Mouse (Mus musculus): ENCODE results near the gene Cacna2d3.

Cacna2d3 gene

GRCm38 (mm10) chr14:29017883-29018282 is 703.8 kb downstream of the Cacna2d3 start, which contains the start of gene Lrtm1:
Gene Lrtm1 (plus strand): TSS chr14:29018208.
- DNase-seq (ENCODE audit: low read depth in 1 of 2, low spot score in 2 of 2), result no peak

- DNase-seq (ENCODE audit: low read depth in 1 of 2, low spot score in 2 of 2), result no peak
Measured at GRCm38 (mm10) chr14:29015896-29016295, 705.8 kb downstream of the Cacna2d3 start.

GRCm38 (mm10) chr14:29014680-29015079 is 707.0 kb downstream of the Cacna2d3 start:
- no peak for DNase-seq (ENCODE audit: low read depth in 1 of 2, low spot score in 2 of 2)

- DNase-seq (ENCODE audit: low read depth in 1 of 2, low spot score in 2 of 2), result no peak
Measured at GRCm38 (mm10) chr14:29013161-29013560, 708.5 kb downstream of the Cacna2d3 start.

- DNase-seq (ENCODE audit: low read depth in 1 of 2, low spot score in 2 of 2), result no peak
Measured at GRCm38 (mm10) chr14:29009644-29010043, 712.0 kb downstream of the Cacna2d3 start.

GRCm38 (mm10) chr14:29005228-29005840 is 716.3 kb downstream of the Cacna2d3 start:
- no peak for DNase-seq (ENCODE audit: low read depth in 1 of 2, low spot score in 2 of 2)

- DNase-seq (ENCODE audit: low read depth in 1 of 2, low spot score in 2 of 2), result no peak
Measured at GRCm38 (mm10) chr14:28996569-28996968, 725.1 kb downstream of the Cacna2d3 start.

- no peak for DNase-seq (ENCODE audit: low read depth in 1 of 2, low spot score in 2 of 2)
Measured at GRCm38 (mm10) chr14:28988211-28988900, 733.3 kb downstream of the Cacna2d3 start.

- no peak for DNase-seq (ENCODE audit: low read depth in 1 of 2, low spot score in 2 of 2)
Measured at GRCm38 (mm10) chr14:28984276-28984675, 737.4 kb downstream of the Cacna2d3 start.

GRCm38 (mm10) chr14:28980482-28980881 is 741.2 kb downstream of the Cacna2d3 start:
- no peak for DNase-seq (ENCODE audit: low read depth in 1 of 2, low spot score in 2 of 2)

GRCm38 (mm10) chr14:28979230-28979629 is 742.4 kb downstream of the Cacna2d3 start:
- DNase-seq (ENCODE audit: low read depth in 1 of 2, low spot score in 2 of 2), result no peak

- DNase-seq (ENCODE audit: low read depth in 1 of 2, low spot score in 2 of 2), result no peak
Measured at GRCm38 (mm10) chr14:28972620-28973019, 749.0 kb downstream of the Cacna2d3 start.

- DNase-seq (ENCODE audit: low read depth in 1 of 2, low spot score in 2 of 2), result no peak
Measured at GRCm38 (mm10) chr14:28969247-28969646, 752.4 kb downstream of the Cacna2d3 start.

GRCm38 (mm10) chr14:28966881-28967280 is 754.8 kb downstream of the Cacna2d3 start:
- DNase-seq (ENCODE audit: low read depth in 1 of 2, low spot score in 2 of 2), result no peak

GRCm38 (mm10) chr14:28961379-28961778 is 760.3 kb downstream of the Cacna2d3 start:
- no peak for DNase-seq (ENCODE audit: low read depth in 1 of 2, low spot score in 2 of 2)

GRCm38 (mm10) chr14:28959042-28959441 is 762.6 kb downstream of the Cacna2d3 start:
- no peak for DNase-seq (ENCODE audit: low read depth in 1 of 2, low spot score in 2 of 2)

- DNase-seq (ENCODE audit: low read depth in 1 of 2, low spot score in 2 of 2), result no peak
Measured at GRCm38 (mm10) chr14:28958131-28959015, 763.3 kb downstream of the Cacna2d3 start.

- no peak for DNase-seq (ENCODE audit: low read depth in 1 of 2, low spot score in 2 of 2)
Measured at GRCm38 (mm10) chr14:28955181-28955580, 766.5 kb downstream of the Cacna2d3 start.

- no peak for DNase-seq (ENCODE audit: low read depth in 1 of 2, low spot score in 2 of 2)
Measured at GRCm38 (mm10) chr14:28954588-28954987, 767.1 kb downstream of the Cacna2d3 start.

GRCm38 (mm10) chr14:28954086-28954485 is 767.6 kb downstream of the Cacna2d3 start:
- DNase-seq (ENCODE audit: low read depth in 1 of 2, low spot score in 2 of 2), result no peak

GRCm38 (mm10) chr14:28953409-28953808 is 768.3 kb downstream of the Cacna2d3 start:
- no peak for DNase-seq (ENCODE audit: low read depth in 1 of 2, low spot score in 2 of 2)

- no peak for DNase-seq (ENCODE audit: low read depth in 1 of 2, low spot score in 2 of 2)
Measured at GRCm38 (mm10) chr14:28950499-28950898, 771.2 kb downstream of the Cacna2d3 start.
